Mouse (Mus musculus) embryonic facial prominence, embryonic 10.5 days (tissue): ENCODE measurements around the gene Rex1bd. TPM values are rescaled to one million over a fixed set of nuclear protein-coding genes. Genes with fewer than 3 reads are reported as not detected.

ENCODE experiments used
- DNase-seq: peaks from one replicate; pipeline ENCODE4 v3.0.0-alpha.2; 2017; ENCODE audit warnings: low spot score
- H3K27ac ChIP-seq: fragments of 300-500 bp; sonication (generic); replicated peaks from 2 replicates; pipeline ENCODE4 v1.5.1; 2016; ENCODE audit warnings: mild to moderate bottlenecking
- H3K27me3 ChIP-seq: fragments of 300-500 bp; sonication (generic); replicated peaks from 2 replicates; pipeline ENCODE4 v1.6.1; 2016; ENCODE audit warnings: low read depth, mild to moderate bottlenecking; ENCODE audit not compliant: poor library complexity, severe bottlenecking
- H3K36me3 ChIP-seq: fragments of 300-500 bp; sonication (generic); replicated peaks from 2 replicates; pipeline ENCODE4 v1.6.1; 2016; ENCODE audit warnings: mild to moderate bottlenecking, moderate library complexity
- H3K4me1 ChIP-seq: fragments of 300-500 bp; sonication (generic); 2 replicates; pipeline ENCODE4 v1.6.1; 2016
- H3K4me3 ChIP-seq: fragments of 300-500 bp; sonication (generic); 2 replicates; pipeline ENCODE4 v1.5.1; 2016; ENCODE audit warnings: mild to moderate bottlenecking, moderate library complexity
- H3K9me3 ChIP-seq: fragments of 300-500 bp; sonication (generic); 2 replicates; pipeline ENCODE4 v1.6.1; 2016; ENCODE audit warnings: mild to moderate bottlenecking
- WGBS: fragments of 180-500 bp; shearing (Covaris S2); methylation state at CpG from one replicate; pipeline ENCODE4 v1.1.7; 2016; 5-methylcytosine and 5-hydroxymethylcytosine counted together
- polyA plus RNA-seq: library from polyadenylated mRNA; unstranded; fragments of >200 nt; fragmentation: Nextera tagmentation; extraction: Ambion mirVana; gene quantifications from 2 replicates; pipeline ENCODE4 v1.2.1, GENCODE M21; 2016

Gene Rex1bd
- polyA plus RNA-seq, 1 experiment from 2014 or later, result 138 TPM

DNA sequence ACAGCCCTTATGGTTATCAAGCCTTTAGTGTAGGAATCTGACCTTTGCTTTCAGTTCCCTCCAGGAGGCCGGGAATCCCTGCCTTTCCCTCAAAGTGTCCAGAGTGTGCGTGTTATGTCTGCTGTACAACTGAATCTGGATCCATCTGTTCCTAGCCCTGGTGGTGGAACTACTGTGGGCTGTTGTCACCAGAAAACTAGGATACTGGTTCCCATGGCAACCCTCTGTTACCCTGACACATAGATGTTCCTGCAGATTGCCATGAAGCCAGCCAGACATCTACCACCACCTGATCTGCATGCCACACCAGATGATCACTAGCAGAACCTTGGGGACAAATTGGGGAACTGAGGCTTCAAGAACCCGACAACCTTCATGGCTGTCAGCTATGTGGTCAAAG lies 24.6 kb downstream of the Rex1bd start:
- peaks cover 8% of the 10 kb centered on the region; the same call in 1 of the 2 replicates for H3K36me3 ChIP-seq
- H3K27me3 ChIP-seq, result peaks cover 79% of the 10 kb centered on the region
- WGBS, result 77% methylated on average over 3 of the region's 3 CpGs
- H3K9me3 ChIP-seq, result no peaks in the 10 kb centered on the region
- no peak for DNase-seq
- no peak overlapping the region for H3K4me3 ChIP-seq
- H3K27ac ChIP-seq, result no peak overlapping the region
- peaks cover 30% of the 10 kb centered on the region for H3K4me1 ChIP-seq

DNA sequence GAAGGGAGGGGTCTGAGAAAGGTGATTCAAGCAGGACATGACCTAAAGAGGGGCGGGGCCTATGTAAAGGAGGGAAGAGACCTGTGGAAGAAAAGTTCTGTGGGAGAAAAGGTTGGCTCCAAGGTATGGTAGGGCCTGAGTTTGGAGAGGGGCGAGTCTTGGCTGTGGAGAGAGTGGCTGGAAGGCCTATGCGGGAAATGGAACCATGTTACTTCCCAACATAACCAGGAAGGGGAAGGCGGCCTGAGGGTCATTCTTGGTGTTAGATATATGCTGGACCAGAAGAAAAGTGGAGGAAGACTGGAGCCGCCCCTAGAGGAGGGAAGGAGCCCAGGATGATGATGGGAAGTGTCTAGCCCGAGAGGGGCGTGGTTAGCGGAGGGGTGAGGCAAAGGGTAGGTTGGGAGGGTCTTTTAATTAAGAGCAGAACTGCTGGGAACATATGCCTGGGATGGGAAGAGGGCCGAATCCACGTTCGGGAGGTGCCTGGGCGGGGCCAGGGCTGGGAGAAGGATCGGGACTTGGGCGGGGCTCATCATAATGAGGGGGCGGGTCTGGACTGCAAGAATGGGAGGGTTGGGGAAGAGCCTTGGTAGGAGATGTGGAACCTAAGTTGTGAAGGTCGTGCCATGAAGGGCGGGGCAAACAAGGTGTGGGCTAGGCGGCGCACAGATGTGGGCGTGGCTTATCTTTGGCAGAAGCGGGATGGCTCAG lies 29.1 kb downstream of the Rex1bd start:
- peak; percentile 85 for DNase-seq
- Histone ChIP-seq H3K4me1 (peaks cover 36% of the 10 kb centered on the region), H3K36me3 (peaks cover 7% of the 10 kb centered on the region), H3K4me3 (peak overlapping the region; percentile 95), H3K27me3 (peaks cover 35% of the 10 kb centered on the region), H3K9me3 (no peaks in the 10 kb centered on the region), H3K27ac (peak overlapping the region; percentile 94)
- WGBS, result under 1% methylated on average over 21 of the region's 21 CpGs

DNA sequence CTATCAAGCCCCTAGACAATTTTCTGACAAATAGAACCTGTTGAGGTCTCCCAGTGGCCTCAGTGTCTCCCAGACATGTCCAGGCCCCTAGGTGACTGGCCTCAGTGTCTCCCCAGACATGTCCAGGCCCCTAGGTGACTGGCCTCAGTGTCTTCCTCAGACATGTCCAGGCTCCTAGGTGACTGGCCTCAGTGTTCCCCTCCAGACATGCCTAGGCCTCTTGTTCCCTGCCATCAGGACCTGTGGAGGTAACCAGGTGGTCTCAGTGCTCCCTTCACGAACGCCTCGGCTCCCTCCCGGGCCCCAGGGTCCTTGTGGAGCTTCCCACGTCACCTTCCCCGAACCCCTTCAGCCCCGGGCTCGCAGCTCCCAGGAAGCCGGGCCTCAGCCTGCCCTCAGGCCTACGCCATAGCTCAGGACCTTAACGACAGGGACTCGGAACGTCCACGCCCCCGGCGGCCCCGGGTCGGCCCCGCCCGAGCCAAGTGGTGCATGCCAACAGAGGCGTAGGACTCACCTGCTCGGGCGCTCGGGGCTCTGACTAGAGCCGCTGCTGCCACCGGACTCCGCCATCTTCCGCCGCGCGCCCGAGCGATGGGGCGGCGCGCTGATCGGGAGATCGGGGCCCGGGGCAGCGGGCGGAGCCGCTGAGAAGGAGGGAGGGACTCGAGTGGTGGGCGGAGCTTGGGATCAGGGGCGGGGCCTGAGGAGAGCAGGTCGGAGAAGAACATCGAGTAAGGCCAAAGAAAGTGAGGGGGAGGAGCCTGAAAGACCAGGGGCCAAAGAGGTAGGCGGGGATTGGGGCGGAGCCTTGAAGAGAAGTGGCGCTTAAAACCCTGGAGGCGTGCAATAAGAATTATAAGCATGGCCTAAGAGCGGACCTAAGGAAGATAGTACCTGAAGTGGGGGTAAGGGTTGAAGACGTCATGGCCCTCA lies 30.0 kb downstream of the Rex1bd start, which contains the start of gene Klhl26:
Gene Klhl26, minus strand, starts transcription at position 636 of the 936 bp plus-strand sequence.
- DNase-seq, result peak; percentile 97
- peaks cover 36% of the 10 kb centered on the region for H3K4me1 ChIP-seq
- H3K4me3 ChIP-seq, result peak within 1 kb of the TSS; percentile 95
- H3K27me3 ChIP-seq, result peaks cover 27% of the 10 kb centered on the region
- no peaks in the 10 kb centered on the region for H3K9me3 ChIP-seq
- H3K27ac ChIP-seq, result peak within 1 kb of the TSS; percentile 94
- peaks cover 7% of the 10 kb centered on the region for H3K36me3 ChIP-seq
- under 1% methylated on average over 53 of the region's 53 CpGs for WGBS

DNA sequence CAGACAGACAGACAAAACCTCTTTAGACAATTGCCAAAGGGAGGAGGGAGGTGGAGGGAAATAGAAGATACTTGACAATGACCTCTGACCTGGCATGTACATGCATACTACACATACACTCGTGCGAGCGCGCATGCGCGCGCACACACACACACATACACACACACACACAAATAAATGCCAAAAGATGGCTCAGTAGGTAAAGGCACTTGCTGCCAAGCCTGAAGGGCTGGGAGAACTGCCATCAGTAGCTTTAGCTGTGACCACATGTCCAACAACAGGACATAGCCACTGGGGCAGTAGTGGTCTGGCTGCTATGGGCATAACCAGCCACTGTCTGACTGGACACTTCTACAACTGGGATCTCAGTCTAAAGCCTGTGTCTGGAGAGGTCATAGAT lies 34.7 kb downstream of the Rex1bd start:
- Histone ChIP-seq H3K36me3 (peaks cover 23% of the 10 kb centered on the region), H3K27ac (no peak overlapping the region), H3K4me1 (peaks cover 45% of the 10 kb centered on the region), H3K9me3 (no peaks in the 10 kb centered on the region), H3K4me3 (no peak overlapping the region), H3K27me3 (no peaks in the 10 kb centered on the region)
- no peak for DNase-seq
- WGBS, result 94% methylated on average over 7 of the region's 7 CpGs

DNA sequence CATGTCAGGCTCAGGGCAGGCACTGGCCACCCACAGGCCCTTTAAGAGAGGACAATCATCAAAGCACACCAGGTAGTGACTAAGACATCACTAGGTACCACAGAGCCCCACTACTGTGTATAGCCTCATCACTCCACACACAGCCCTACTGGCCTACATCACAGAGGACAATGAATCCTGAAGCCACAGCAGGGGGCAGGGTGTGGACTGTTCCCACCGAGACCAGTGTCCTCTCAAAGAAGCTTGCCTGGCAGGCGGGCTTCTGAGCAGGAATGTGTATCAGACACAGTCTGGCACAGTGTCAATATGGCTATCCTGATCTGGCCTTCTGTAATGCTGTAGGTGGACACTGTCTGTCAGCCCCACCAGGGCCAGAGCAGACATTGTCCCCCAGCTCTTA lies 36.6 kb downstream of the Rex1bd start:
- Histone ChIP-seq H3K4me1 (peaks cover 34% of the 10 kb centered on the region), H3K36me3 (peaks cover 32% of the 10 kb centered on the region), H3K9me3 (no peaks in the 10 kb centered on the region), H3K4me3 (no peak overlapping the region), H3K27ac (no peak overlapping the region), H3K27me3 (no peaks in the 10 kb centered on the region)
- DNase-seq, result no peak
- 70% methylated on average over 2 of the region's 2 CpGs for WGBS

DNA sequence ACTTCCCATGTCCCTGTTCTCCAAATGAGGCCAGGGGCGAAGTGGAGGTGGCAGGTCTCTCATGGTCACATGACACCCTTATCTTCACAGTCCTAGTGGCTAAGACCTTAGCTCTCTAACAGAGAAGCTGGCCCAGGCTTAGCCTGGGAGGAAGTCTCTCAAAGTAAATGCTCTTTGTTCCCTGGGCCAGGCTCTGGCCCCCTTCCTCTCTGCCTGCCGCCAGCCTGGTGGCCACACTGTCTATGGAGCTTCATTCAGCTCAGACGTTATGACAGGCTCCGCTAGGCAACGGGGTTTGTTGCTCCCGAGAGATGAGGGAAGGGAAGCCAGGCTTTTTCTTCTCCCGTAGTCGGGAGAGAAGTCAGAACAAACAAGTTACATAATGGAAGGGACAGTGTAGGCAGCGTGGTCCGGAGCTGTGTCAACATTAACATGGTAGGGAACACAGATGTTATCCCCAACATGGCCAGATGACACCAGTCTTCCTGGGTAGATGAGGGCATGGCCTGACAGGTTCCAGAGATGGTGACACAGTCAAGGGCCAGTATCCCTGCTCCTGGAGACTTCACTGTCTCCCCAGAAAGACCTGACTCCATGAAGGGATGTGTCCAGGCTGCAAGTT lies 37.1 kb downstream of the Rex1bd start:
- DNase-seq, result no peak
- Histone ChIP-seq H3K4me3 (no peak overlapping the region), H3K27ac (peak overlapping the region; percentile 31; the same call in 1 of the 2 replicates)

DNA sequence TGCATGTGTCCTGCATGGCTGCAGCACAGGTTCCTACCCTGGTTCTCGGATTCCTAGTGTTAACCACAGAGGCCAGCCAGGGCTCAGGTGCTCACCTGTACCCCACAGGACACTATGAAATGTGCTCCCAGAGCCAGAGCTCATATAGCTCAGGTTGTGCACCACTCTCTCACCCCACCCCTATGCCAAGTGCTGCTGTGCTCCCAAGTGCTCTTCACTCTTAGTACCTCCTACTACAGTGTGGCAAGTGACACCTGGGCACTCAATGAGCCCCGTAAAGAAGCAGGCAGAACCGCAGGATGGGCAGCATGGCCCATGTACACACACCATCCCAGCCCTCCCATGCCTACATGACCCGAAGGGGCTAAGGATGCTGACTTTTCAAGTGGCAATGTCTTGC lies 37.8 kb downstream of the Rex1bd start:
- no peak for DNase-seq
- no peak overlapping the region for H3K4me3 ChIP-seq
- H3K4me1 ChIP-seq, result peaks cover 42% of the 10 kb centered on the region
- H3K9me3 ChIP-seq, result no peaks in the 10 kb centered on the region
- H3K27ac ChIP-seq, result no peak overlapping the region
- no peaks in the 10 kb centered on the region for H3K27me3 ChIP-seq
- 91% methylated on average over 4 of the region's 4 CpGs for WGBS
- H3K36me3 ChIP-seq, result peaks cover 34% of the 10 kb centered on the region

More for the DNA sequence above, 37.1 kb downstream of the Rex1bd start:
- Histone ChIP-seq H3K9me3 (no peaks in the 10 kb centered on the region), H3K27me3 (no peaks in the 10 kb centered on the region), H3K36me3 (peaks cover 30% of the 10 kb centered on the region), H3K4me1 (peaks cover 35% of the 10 kb centered on the region)
- WGBS, result 67% methylated on average over 10 of the region's 10 CpGs

DNA sequence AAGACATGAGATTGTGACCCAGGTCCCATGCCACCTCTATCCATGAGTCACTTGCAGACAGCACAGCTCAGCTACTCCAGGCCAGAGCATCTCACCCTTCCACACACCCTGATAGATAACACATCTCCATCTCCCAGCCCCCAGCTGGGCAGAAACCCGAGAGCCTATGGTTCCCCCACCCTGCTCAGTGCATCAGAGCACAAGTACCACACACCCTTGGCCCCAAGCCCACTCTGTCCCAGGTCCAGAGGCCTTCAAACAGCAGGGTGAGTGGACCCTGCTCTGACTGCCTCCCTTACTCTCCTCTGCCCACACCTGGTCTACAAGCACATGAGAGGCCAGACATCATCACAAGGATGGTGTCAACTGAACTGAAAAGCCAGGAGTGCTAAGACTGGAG lies 38.6 kb downstream of the Rex1bd start:
- no peaks in the 10 kb centered on the region for H3K9me3 ChIP-seq
- no peak for DNase-seq
- WGBS, result 80% methylated on average over 1 of the region's 1 CpGs
- H3K36me3 ChIP-seq, result peaks cover 34% of the 10 kb centered on the region
- no peak overlapping the region for H3K4me3 ChIP-seq
- H3K27me3 ChIP-seq, result no peaks in the 10 kb centered on the region
- no peak overlapping the region for H3K27ac ChIP-seq
- peaks cover 47% of the 10 kb centered on the region for H3K4me1 ChIP-seq

DNA sequence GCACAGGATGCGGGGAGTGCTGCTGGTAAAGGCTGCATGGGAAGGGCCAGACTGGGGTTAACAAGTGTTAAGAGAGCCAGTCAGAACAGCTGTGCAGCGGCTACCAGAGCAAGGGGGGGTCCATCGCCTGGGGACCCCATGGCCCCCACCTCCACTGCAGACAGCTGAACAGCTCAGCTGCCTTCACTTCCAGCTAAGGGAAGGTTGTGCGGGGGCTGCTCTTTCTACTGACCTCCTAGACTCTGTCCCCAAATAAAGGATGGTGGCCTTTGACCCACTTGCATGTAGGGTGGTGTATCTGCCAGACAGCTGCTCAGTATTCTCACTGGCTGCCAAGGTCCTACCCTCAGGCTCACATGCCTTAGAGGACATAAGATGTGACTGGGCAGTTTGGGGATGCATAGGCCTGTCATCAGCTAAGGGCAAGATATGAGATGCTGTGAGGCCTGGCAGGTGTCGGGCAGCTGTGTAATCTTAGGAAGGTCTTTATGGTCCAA lies 39.3 kb downstream of the Rex1bd start:
- Histone ChIP-seq H3K4me1 (peaks cover 47% of the 10 kb centered on the region), H3K27me3 (no peaks in the 10 kb centered on the region), H3K9me3 (no peaks in the 10 kb centered on the region), H3K4me3 (no peak overlapping the region), H3K36me3 (peaks cover 34% of the 10 kb centered on the region), H3K27ac (peak overlapping the region; percentile 21; the same call in 1 of the 2 replicates)
- WGBS, result 67% methylated on average over 5 of the region's 5 CpGs
- DNase-seq, result no peak

DNA sequence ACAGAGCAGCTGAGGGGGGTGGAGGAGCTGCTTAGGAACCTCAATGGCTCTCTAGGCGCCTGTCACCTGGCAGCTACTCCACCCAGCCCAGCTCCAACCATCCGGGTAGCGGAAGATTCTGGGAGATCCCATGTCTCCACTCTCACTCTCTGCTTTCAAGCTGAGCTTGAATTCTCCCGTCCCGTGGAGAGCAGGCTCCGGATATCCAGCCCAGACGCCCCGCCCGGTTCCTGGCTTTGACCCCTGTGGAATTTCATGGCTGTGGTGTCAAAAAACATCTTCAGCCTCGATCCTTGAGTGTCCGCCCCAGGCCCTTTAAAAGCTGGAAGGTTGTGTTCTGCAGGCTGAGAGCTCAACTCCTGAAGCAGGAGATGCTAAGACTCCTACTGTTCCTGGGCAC lies 39.8 kb downstream of the Rex1bd start:
- WGBS, result 68% methylated on average over 11 of the region's 11 CpGs
- Histone ChIP-seq H3K4me1 (peaks cover 48% of the 10 kb centered on the region), H3K36me3 (peaks cover 34% of the 10 kb centered on the region), H3K4me3 (no peak overlapping the region), H3K27ac (peak overlapping the region; percentile 21; the same call in 1 of the 2 replicates), H3K9me3 (no peaks in the 10 kb centered on the region), H3K27me3 (no peaks in the 10 kb centered on the region)
- no peak for DNase-seq

DNA sequence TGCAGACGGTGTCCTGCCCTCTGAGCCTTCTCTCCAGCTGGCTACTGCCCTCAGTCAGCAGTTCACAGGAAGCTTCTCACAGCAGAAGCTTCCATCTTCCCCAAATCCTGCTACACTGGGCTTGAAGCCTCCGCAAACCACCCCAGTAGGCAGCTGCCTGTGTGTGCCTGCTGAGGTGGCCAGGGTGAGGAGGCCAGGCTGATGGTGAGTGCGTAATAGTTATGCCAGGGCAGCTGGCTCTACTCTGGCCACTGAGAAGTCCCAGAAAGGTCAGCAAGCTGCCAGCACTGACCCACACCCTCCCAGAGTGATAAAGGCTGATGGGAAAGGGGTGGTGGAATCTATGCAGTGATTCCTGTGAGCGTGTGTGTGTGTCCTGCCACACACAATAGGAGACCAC lies 40.2 kb downstream of the Rex1bd start:
- no peaks in the 10 kb centered on the region for H3K9me3 ChIP-seq
- DNase-seq, result no peak
- 90% methylated on average over 4 of the region's 4 CpGs for WGBS
- H3K27me3 ChIP-seq, result no peaks in the 10 kb centered on the region
- no peak overlapping the region for H3K4me3 ChIP-seq
- peaks cover 53% of the 10 kb centered on the region for H3K4me1 ChIP-seq
- peaks cover 34% of the 10 kb centered on the region for H3K36me3 ChIP-seq
- peak overlapping the region; percentile 21; the same call in 1 of the 2 replicates for H3K27ac ChIP-seq

DNA sequence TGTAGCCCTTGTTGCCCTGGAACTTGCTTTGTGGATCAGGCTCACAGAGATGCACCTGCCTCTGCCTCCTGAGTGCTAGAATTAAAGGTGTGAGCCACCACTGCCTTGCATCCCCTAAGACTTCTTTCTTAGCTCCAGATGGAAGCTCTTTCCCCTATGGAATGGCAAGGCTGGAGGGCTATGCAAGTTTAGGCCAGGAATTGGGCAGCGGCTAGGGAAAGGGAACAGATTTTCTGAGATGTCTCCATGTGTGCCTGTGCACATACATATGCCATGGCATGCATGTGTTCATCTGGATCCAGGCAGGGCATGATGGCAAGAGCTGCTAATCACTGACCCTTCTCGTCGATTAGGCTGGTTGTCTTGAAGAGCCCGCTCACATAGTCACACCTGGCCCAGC lies 40.9 kb downstream of the Rex1bd start:
- H3K9me3 ChIP-seq, result no peaks in the 10 kb centered on the region
- WGBS, result over 99% methylated on average over 4 of the region's 4 CpGs
- no peaks in the 10 kb centered on the region for H3K27me3 ChIP-seq
- no peak for DNase-seq
- peaks cover 53% of the 10 kb centered on the region for H3K4me1 ChIP-seq
- no peak overlapping the region for H3K27ac ChIP-seq
- no peak overlapping the region for H3K4me3 ChIP-seq
- H3K36me3 ChIP-seq, result peaks cover 31% of the 10 kb centered on the region
